Mouse (Mus musculus) liver, embryonic 15.5 days (tissue): ENCODE data around the gene Ryr3. TPM values are rescaled to one million over a fixed set of nuclear protein-coding genes. Genes with fewer than 3 reads are reported as not detected.

Source experiments
- ATAC-seq: fragments of 200-750 bp; cut with Nextera tagmentation; 2 replicates; pipeline ENCODE4 v1.8.0; 2017; ENCODE audit warnings: moderate number of reproducible peaks, mild to moderate bottlenecking, moderate library complexity; ENCODE audit not compliant: insufficient read depth
- H3K27ac ChIP-seq: fragments of 300-500 bp; sonication (generic); replicated peaks from 2 replicates; pipeline ENCODE4 v1.5.1; 2015; ENCODE audit warnings: mild to moderate bottlenecking, inconsistent platforms
- H3K27me3 ChIP-seq: fragments of 300-500 bp; sonication (generic); 2 replicates; pipeline ENCODE4 v1.6.1; 2015; ENCODE audit warnings: mild to moderate bottlenecking, inconsistent platforms
- H3K36me3 ChIP-seq: fragments of 300-500 bp; sonication (generic); replicated peaks from 2 replicates; pipeline ENCODE4 v1.6.1; 2015; ENCODE audit warnings: moderate library complexity, mild to moderate bottlenecking, inconsistent platforms
- H3K4me1 ChIP-seq: fragments of 300-500 bp; sonication (generic); replicated peaks from 2 replicates; pipeline ENCODE4 v1.6.1; 2015; ENCODE audit warnings: inconsistent platforms
- H3K4me2 ChIP-seq: fragments of 300-500 bp; sonication (generic); 2 replicates; pipeline ENCODE4 v1.6.1; 2015; ENCODE audit warnings: moderate library complexity, mild to moderate bottlenecking, inconsistent platforms
- H3K4me3 ChIP-seq: fragments of 300-500 bp; sonication (generic); replicated peaks from 2 replicates; pipeline ENCODE4 v1.5.1; 2015; ENCODE audit warnings: mild to moderate bottlenecking, inconsistent platforms
- H3K9ac ChIP-seq: fragments of 300-500 bp; sonication (generic); 2 replicates; pipeline ENCODE4 v1.6.1; 2015; ENCODE audit warnings: moderate library complexity, mild to moderate bottlenecking, inconsistent platforms
- H3K9me3 ChIP-seq: fragments of 300-500 bp; sonication (generic); replicated peaks from 2 replicates; pipeline ENCODE4 v1.6.1; 2016; ENCODE audit warnings: inconsistent platforms
- WGBS: fragments of 180-500 bp; shearing (Covaris S2); methylation state at CpG from one replicate; pipeline ENCODE4 v1.1.7; 2015; ENCODE audit warnings: mixed read lengths; ENCODE audit not compliant: insufficient replicate concordance; 5-methylcytosine and 5-hydroxymethylcytosine counted together
- polyA plus RNA-seq: library from polyadenylated mRNA; unstranded; fragments of >200 nt; fragmentation: Nextera tagmentation; extraction: Ambion mirVana; gene quantifications from 2 replicates; pipeline ENCODE4 v1.2.1, GENCODE M21; 2015

Gene Ryr3
- polyA plus RNA-seq, 1 experiment from 2014 or later, result 0.08 TPM

DNA sequence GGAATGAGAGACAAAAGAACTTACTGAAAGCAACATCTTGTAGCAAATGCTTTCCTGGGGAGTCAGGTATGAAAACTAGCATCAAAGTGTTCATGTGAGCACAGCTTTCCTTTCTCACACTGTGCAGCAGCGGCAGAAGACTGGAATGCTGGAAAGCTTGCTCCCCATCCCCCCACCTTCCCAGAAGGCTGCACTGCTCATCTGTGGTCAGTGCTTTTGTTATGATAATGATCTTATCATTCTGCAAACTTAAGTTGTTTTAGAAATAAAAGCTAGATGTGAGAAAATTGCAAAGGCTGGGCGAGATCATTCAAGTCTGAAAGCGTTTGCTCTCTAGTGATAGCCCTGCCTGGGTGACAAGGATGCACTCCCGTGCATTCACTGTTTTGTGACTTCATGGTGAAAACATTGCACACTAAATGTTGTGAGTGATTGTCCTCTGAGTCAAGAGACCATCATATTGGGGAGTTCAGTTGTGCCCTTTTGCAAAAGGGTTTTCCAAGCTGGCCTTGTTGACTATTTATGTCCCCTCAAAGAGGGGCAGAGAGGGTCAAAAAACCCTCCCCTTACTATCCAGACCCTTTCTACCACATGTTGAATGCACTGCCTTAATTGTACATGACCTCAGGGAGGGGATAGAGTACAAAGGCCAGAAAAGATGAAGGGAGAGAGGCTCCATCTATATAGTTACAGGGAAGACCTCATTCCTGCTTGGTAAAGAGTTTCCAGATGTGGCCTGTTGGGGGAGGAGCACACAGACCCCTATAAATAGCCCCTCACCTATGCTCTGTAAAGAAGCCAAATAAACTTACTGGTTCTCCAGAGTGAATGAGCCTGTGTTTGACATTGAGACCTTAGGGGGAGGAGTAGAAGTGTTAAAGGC, 385.2 kb downstream of the Ryr3 start:
- H3K36me3 ChIP-seq, result no peaks in the 10 kb centered on the region
- no peak overlapping the region for H3K27ac ChIP-seq
- H3K4me2 ChIP-seq, result no peak overlapping the region
- H3K27me3 ChIP-seq, result no peaks in the 10 kb centered on the region
- no peaks in the 10 kb centered on the region for H3K9me3 ChIP-seq
- no peak for ATAC-seq
- H3K9ac ChIP-seq, result no peak overlapping the region
- no peaks in the 10 kb centered on the region for H3K4me1 ChIP-seq
- no peak overlapping the region for H3K4me3 ChIP-seq
- WGBS, result 32% methylated on average over 4 of the region's 4 CpGs

DNA sequence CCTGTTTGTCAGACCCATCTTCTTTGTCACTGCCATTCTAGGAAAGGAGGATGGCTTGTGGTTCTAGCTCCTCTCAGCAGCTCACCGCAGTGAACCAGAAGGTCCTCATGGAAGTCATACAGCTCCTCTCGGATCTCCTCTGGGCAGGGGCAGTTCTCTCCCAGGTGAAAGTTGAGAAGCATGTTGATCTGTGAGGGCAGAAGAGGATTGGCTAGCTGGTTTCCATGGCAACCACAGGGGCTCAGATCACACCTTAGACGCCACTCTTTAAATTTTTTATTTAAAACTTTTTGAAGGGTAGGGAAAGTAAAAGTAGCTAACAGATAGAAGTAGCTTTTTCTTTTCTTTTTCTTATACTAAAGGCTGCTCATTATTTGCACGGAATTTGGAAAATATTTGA, 390.3 kb downstream of the Ryr3 start:
- ATAC-seq, result no peak
- H3K36me3 ChIP-seq, result no peaks in the 10 kb centered on the region
- H3K4me3 ChIP-seq, result no peak overlapping the region
- no peak overlapping the region for H3K4me2 ChIP-seq
- no peak overlapping the region for H3K9ac ChIP-seq
- WGBS, result 37% methylated on average over 4 of the region's 4 CpGs
- no peaks in the 10 kb centered on the region for H3K4me1 ChIP-seq
- no peaks in the 10 kb centered on the region for H3K27me3 ChIP-seq
- H3K9me3 ChIP-seq, result no peaks in the 10 kb centered on the region
- no peak overlapping the region for H3K27ac ChIP-seq

DNA sequence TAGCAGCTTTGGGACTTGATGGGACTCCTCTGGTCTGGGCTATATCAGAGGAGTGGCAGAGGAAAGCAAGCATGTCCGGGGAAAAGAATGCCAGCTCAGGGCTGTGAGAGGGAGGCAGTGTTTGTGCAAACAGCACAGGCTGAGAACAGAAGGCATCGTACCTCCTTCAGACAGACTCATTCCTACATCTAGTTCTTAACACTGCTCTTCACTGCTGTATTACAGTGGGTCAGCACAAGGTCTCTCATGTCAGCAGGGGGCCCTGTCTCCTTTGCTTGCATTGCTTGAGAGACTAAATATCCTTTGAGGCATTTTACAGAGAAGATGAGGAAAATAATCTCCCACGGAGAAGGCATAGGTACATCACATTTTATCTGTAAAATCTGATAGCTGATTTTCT, 394.2 kb downstream of the Ryr3 start:
- no peak overlapping the region for H3K4me2 ChIP-seq
- no peaks in the 10 kb centered on the region for H3K9me3 ChIP-seq
- H3K36me3 ChIP-seq, result no peaks in the 10 kb centered on the region
- H3K4me3 ChIP-seq, result no peak overlapping the region
- no peaks in the 10 kb centered on the region for H3K27me3 ChIP-seq
- no peak overlapping the region for H3K9ac ChIP-seq
- 42% methylated on average over 3 of the region's 3 CpGs for WGBS
- no peak overlapping the region for H3K27ac ChIP-seq
- no peak for ATAC-seq
- no peaks in the 10 kb centered on the region for H3K4me1 ChIP-seq

DNA sequence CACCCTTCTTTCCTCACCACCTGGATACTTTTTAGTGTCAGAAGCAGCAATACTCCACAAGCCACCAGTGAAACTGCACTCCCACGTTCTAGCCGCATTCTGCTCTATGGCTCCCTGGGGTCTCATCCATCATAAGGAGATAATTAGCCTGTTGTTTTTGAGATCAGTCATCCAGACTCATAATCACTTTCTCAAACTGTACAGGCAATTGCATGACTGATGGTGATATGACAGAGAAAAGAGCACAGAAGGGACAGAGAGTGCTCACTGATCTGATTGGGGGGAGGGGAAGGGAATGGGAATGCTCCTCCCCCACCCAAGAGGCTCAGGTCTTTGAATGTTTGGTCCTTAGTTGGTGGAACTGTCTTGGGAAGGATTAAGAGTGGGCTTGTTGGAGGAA, 397.8 kb downstream of the Ryr3 start:
- Histone ChIP-seq H3K4me2 (no peak overlapping the region), H3K36me3 (no peaks in the 10 kb centered on the region), H3K27me3 (no peaks in the 10 kb centered on the region), H3K4me1 (no peaks in the 10 kb centered on the region), H3K9ac (no peak overlapping the region), H3K27ac (no peak overlapping the region), H3K4me3 (no peak overlapping the region), H3K9me3 (no peaks in the 10 kb centered on the region)
- no peak for ATAC-seq
- 64% methylated on average over 2 of the region's 2 CpGs for WGBS

DNA sequence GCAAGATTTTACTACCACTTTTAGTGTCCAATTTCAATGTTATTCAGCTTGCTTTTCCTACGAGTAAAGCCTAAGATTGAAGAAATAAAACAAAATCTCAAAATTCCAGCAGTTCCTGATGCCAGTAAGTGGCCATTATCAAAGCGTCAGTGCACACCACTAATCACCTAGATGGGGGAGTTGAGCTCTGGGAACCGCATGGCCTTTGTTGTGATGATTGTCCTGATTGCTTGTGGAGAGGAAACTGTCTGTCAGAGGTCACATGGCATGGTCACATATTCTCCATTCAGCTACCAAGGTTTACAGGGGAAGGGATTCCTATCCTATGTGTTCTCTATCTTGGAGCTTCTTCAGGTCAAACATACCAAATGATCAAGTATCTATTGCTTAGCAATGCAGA, 399.9 kb downstream of the Ryr3 start:
- no peak overlapping the region for H3K9ac ChIP-seq
- no peaks in the 10 kb centered on the region for H3K27me3 ChIP-seq
- H3K4me2 ChIP-seq, result no peak overlapping the region
- H3K27ac ChIP-seq, result no peak overlapping the region
- H3K4me3 ChIP-seq, result no peak overlapping the region
- no peaks in the 10 kb centered on the region for H3K9me3 ChIP-seq
- 37% methylated on average over 3 of the region's 3 CpGs for WGBS
- no peak for ATAC-seq
- H3K4me1 ChIP-seq, result no peaks in the 10 kb centered on the region
- H3K36me3 ChIP-seq, result no peaks in the 10 kb centered on the region

DNA sequence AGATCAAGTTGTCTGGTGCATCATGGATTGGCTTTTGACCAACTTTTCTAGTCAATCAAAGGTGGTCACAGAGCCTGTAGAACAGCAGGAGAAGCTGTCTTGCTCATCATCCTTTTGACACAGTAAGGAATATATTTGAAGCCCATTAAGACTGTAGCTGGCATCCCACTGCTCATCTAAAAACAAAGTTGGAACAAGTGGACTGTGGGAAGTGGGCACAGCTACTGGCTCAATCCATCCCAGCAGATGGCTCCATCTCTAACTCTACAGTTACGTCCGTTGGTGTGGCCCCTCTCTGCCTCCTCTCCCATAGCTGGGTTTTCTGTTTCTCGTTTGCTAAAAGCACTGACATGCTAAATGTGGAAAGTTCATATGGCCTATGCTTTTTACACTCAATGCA, 400.9 kb downstream of the Ryr3 start:
- no peaks in the 10 kb centered on the region for H3K27me3 ChIP-seq
- ATAC-seq, result no peak
- no peak overlapping the region for H3K9ac ChIP-seq
- no peak overlapping the region for H3K4me3 ChIP-seq
- H3K4me1 ChIP-seq, result no peaks in the 10 kb centered on the region
- WGBS, result 52% methylated on average over 3 of the region's 3 CpGs
- H3K9me3 ChIP-seq, result no peaks in the 10 kb centered on the region
- H3K27ac ChIP-seq, result no peak overlapping the region
- no peaks in the 10 kb centered on the region for H3K36me3 ChIP-seq
- no peak overlapping the region for H3K4me2 ChIP-seq

DNA sequence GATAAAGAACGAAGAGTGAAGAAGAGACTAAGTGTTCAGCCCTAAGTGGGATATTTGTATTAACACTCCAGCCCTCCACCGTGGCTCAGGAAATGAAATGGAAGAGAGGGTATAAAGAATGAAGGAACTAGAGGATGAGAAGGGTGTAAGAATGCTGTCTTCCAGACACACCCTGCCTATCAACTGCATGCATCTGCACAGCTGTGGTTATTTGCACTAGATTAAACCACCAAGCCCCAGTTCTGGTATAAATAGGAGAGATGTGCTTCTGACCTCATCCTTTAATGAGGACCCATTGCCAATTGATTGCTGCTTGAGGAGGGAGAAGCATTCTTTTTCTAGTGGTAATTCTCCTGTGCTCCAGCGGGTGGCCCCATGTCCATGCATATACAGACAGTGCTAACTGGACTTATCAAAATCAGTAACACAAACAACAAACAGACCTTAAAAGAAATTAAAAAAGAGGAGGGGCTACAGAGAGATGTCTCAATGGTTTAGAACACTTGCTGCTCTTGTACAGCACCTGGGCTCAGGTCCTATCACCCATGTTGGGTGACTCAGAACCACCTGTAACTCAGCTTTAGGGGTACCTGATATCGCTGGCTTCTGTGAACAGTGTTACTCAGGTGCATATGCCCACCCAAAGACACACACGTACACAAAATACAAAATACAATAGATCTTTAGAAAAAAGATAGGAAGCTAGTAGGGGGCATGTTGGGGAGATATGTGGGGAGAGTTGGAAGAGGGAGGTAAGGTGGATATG, 404.1 kb downstream of the Ryr3 start:
- Histone ChIP-seq H3K4me3 (no peak overlapping the region), H3K27me3 (no peaks in the 10 kb centered on the region)
- whole genome bisulfite sequencing, result 53% methylated on average over 5 of the region's 5 CpGs

DNA sequence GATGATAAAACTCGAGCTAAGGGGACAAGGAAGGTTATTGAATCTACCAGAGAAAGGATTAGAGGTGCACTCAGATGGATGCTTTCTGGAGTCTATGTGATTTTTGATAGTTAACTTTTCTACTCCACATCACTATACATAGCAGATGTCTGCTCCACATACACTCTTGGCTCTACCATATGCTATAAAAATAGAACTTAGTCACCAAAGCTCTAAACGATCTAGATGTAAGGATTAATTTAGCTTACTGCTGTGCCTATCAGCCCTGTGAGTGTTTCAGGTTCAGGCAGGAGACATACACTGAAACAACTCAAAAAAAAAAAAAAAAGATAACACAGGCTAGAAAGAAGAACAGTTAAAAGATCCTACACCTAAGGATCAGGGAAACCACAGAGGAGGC, 410.9 kb downstream of the Ryr3 start:
- H3K27ac ChIP-seq, result no peak overlapping the region
- no peaks in the 10 kb centered on the region for H3K4me1 ChIP-seq
- H3K27me3 ChIP-seq, result no peaks in the 10 kb centered on the region
- no peak overlapping the region for H3K4me2 ChIP-seq
- H3K9ac ChIP-seq, result no peak overlapping the region
- 32% methylated on average over 2 of the region's 2 CpGs for WGBS
- ATAC-seq, result no peak
- no peaks in the 10 kb centered on the region for H3K9me3 ChIP-seq
- no peaks in the 10 kb centered on the region for H3K36me3 ChIP-seq
- H3K4me3 ChIP-seq, result no peak overlapping the region

More for the DNA sequence above, 404.1 kb downstream of the Ryr3 start:
- Histone ChIP-seq H3K9me3 (no peaks in the 10 kb centered on the region), H3K36me3 (no peaks in the 10 kb centered on the region), H3K4me2 (no peak overlapping the region), H3K4me1 (no peaks in the 10 kb centered on the region), H3K27ac (no peak overlapping the region), H3K9ac (no peak overlapping the region)
- peak; percentile 67 for ATAC-seq

DNA sequence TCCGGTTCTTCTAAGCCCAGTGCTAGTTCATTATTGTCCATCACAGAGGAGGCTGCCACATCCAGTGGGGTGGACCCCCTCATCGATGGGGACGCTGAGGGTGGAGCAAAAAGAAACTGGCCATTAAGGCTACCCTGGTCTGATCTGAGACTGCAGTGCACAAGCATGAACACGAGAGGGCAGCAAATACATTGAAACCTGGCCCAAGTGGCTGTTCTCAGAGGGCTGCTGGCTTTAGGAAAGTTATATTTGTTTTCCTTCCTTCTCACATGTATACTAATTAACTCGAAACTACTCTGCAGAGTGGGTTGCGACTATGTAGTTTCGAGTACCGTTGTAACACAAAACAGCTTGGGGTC, 416.9 kb downstream of the Ryr3 start:
- Histone ChIP-seq H3K4me2 (no peak overlapping the region), H3K27ac (no peak overlapping the region), H3K4me3 (no peak overlapping the region), H3K27me3 (no peaks in the 10 kb centered on the region), H3K9me3 (no peaks in the 10 kb centered on the region), H3K4me1 (no peaks in the 10 kb centered on the region), H3K36me3 (no peaks in the 10 kb centered on the region), H3K9ac (no peak overlapping the region)
- 11% methylated on average over 8 of the region's 8 CpGs for WGBS
- no peak for ATAC-seq

DNA sequence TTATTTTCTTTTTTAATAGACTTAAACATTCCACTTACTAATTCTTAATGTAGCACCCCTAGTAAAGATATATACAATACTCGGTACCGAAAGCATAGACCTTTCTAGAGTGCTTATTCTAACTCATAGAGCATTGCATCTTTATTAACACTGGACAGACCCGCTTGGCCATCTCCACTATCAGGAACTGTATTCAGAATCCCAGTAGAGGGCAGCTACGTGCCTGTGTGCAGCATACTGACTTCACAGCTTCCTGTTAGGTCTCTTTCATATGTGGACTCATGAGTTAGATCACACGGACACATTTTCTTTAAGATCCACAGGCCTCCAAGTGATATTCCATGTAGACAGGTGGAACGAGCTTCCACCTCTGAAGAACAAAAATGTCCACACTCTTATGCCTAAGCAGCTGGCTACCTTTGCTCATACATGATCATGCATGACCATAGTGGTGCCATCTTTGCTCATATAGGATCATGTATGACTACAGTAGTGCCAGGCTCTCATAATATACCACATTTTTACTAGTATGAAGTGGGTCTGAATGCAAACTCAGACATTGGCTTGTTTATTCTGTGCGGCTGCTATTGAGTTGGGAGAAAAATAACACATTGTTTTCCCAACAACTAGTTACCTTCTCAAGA, 417.4 kb downstream of the Ryr3 start:
- no peaks in the 10 kb centered on the region for H3K27me3 ChIP-seq
- H3K9ac ChIP-seq, result no peak overlapping the region
- no peaks in the 10 kb centered on the region for H3K9me3 ChIP-seq
- WGBS, result 56% methylated on average over 7 of the region's 7 CpGs
- H3K36me3 ChIP-seq, result no peaks in the 10 kb centered on the region
- no peak overlapping the region for H3K27ac ChIP-seq
- H3K4me3 ChIP-seq, result no peak overlapping the region
- no peak overlapping the region for H3K4me2 ChIP-seq
- no peaks in the 10 kb centered on the region for H3K4me1 ChIP-seq
- no peak for ATAC-seq

DNA sequence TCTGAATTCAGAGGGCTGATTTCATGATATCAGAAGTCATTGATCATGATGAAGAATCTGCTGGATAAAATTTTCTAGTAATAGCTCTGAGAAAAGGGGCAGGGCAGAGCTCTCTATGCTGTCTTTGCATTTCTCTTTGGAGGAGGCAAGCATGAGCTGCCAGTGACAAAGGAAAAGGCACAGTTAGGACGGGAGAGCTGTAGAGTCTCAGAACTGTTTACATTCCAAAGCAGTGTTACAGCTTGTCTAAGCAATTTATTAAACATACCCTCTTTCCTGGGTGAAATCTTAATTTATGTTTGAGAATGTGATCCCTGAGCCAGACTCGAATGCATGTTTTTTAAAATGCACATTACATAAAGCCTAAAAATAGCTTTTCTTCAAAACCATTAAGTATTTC, 435.3 kb downstream of the Ryr3 start:
- 31% methylated on average over 2 of the region's 2 CpGs for WGBS
- Histone ChIP-seq H3K4me2 (no peak overlapping the region), H3K4me3 (no peak overlapping the region), H3K36me3 (no peaks in the 10 kb centered on the region), H3K9me3 (no peaks in the 10 kb centered on the region), H3K27me3 (no peaks in the 10 kb centered on the region), H3K27ac (no peak overlapping the region), H3K4me1 (no peaks in the 10 kb centered on the region), H3K9ac (no peak overlapping the region)
- no peak for ATAC-seq
